ENCODE assay signal across 8 mouse cellular contexts in genomic region chr7:129591371-129592131, GRCm38 (mm10). TPM values are rescaled to one million over a fixed set of nuclear protein-coding genes. Genes with fewer than 3 reads are reported as not detected.
DNase-seq lines count a peak whose midpoint lies in the region; ATAC-seq lines count a peak whose summit lies in the region.

Gene Wdr11 (plus strand): TSS chr7:129591863.

- peak; percentile 29 for DNase-seq in c-Kit-negative CD71-positive TER-119-positive erythroid progenitor cells, embryonic 14.5 days (ENCODE audit: low read depth, low spot score)
- DNase-seq in fibroblast of lung, adult 2 months (ENCODE audit: low read depth): peak; percentile 73
- peak; percentile 87 for DNase-seq in kidney, postnatal 14 days
- peak; percentile 50 for DNase-seq in liver, embryonic 13.5 days
- peak; percentile 81 for DNase-seq in neural tube, embryonic 10.5 days (ENCODE audit: extremely low spot score, low spot score)

- 5% methylated on average over 37 of the region's 37 CpGs for WGBS in heart, embryonic 14.5 days
- WGBS in liver, embryonic 13.5 days (ENCODE audit: insufficient replicate concordance): 3% methylated on average over 37 of the region's 37 CpGs
- WGBS in stomach, embryonic 16.5 days: 4% methylated on average over 37 of the region's 37 CpGs

- peak within 1 kb of the TSS; percentile 70 for H3K4me2 ChIP-seq in heart, embryonic 14.5 days (ENCODE audit: low read length)
- H3K4me2 ChIP-seq in liver, embryonic 13.5 days: peak within 1 kb of the TSS; percentile 73
- H3K4me2 ChIP-seq in stomach, embryonic 16.5 days (ENCODE audit: low read depth, low read length): peak within 1 kb of the TSS; percentile 68

- peaks cover 11% of the 10 kb centered on the region for H3K36me3 ChIP-seq in heart, embryonic 14.5 days (ENCODE audit: control insufficient read depth, insufficient read depth, low read length)
- H3K36me3 ChIP-seq in liver, embryonic 13.5 days: 0 out of 2 replicates have a peak, but pooled peaks cover 3% of the 10 kb centered on the region
- H3K36me3 ChIP-seq in stomach, embryonic 16.5 days (ENCODE audit: control insufficient read depth, insufficient read depth, low read length): no peaks in the 10 kb centered on the region

- H3K4me3 ChIP-seq in heart, embryonic 14.5 days (ENCODE audit: control insufficient read depth in 1 of 2, insufficient read depth in 1 of 2, low read depth in 1 of 2, low read length in 2 of 2): peak within 1 kb of the TSS; percentile 64 to 77
- H3K4me3 ChIP-seq in liver, embryonic 13.5 days (replicated peaks): peak within 1 kb of the TSS; percentile 72
- H3K4me3 ChIP-seq in stomach, embryonic 16.5 days (replicated peaks; ENCODE audit: low read length): peak within 1 kb of the TSS; percentile 95

- peak within 1 kb of the TSS; percentile 89 to 96 for H3K27ac ChIP-seq in heart, embryonic 14.5 days (replicated peaks in 1 of 2; ENCODE audit: control insufficient read depth in 1 of 2, insufficient read depth in 1 of 2, low read depth in 2 of 2, low read length in 2 of 2)
- H3K27ac ChIP-seq in liver, embryonic 13.5 days: peak within 1 kb of the TSS; percentile 85
- H3K27ac ChIP-seq in stomach, embryonic 16.5 days (ENCODE audit: low read length): peak within 1 kb of the TSS; percentile 97

- no peaks in the 10 kb centered on the region for H3K27me3 ChIP-seq in heart, embryonic 14.5 days (ENCODE audit: control insufficient read depth, insufficient read depth, low read length)
- no peaks in the 10 kb centered on the region for H3K27me3 ChIP-seq in liver, embryonic 13.5 days
- no peaks in the 10 kb centered on the region for H3K27me3 ChIP-seq in stomach, embryonic 16.5 days (ENCODE audit: control insufficient read depth, insufficient read depth, low read length)

- no peaks in the 10 kb centered on the region for H3K9me3 ChIP-seq in heart, embryonic 14.5 days (ENCODE audit: control insufficient read depth, low read length)
- H3K9me3 ChIP-seq in liver, embryonic 13.5 days (replicated peaks): no peaks in the 10 kb centered on the region
- H3K9me3 ChIP-seq in stomach, embryonic 16.5 days (replicated peaks; ENCODE audit: control insufficient read depth, low read length): no peaks in the 10 kb centered on the region

- ATAC-seq in CD4-positive, CD25-positive, alpha-beta regulatory T cell, adult 4 months: peak; percentile 90
- peak; percentile 83 for ATAC-seq in heart, embryonic 14.5 days (ENCODE audit: insufficient number of reproducible peaks, insufficient read depth, low FRiP score, low read depth)
- ATAC-seq in liver, embryonic 13.5 days (ENCODE audit: low read depth): peak; percentile 89
- peak; percentile 93 for ATAC-seq in stomach, embryonic 16.5 days (ENCODE audit: insufficient read depth, low FRiP score)

- peak within 1 kb of the TSS; percentile 89 for H3K9ac ChIP-seq in heart, embryonic 14.5 days (ENCODE audit: low read length)
- peak within 1 kb of the TSS; percentile 80 for H3K9ac ChIP-seq in liver, embryonic 13.5 days
- peak within 1 kb of the TSS; percentile 98 for H3K9ac ChIP-seq in stomach, embryonic 16.5 days (ENCODE audit: low read length)

- peaks cover 0 to 9% of the 10 kb centered on the region in 2 experiments; a peak in 2 of 4 replicates for H3K4me1 ChIP-seq in heart, embryonic 14.5 days (ENCODE audit: control insufficient read depth in 2 of 2, insufficient read depth in 2 of 2, low read length in 2 of 2)
- H3K4me1 ChIP-seq in liver, embryonic 13.5 days (replicated peaks): peaks cover 12% of the 10 kb centered on the region
- peaks cover 5% of the 10 kb centered on the region for H3K4me1 ChIP-seq in stomach, embryonic 16.5 days (ENCODE audit: control insufficient read depth, insufficient read depth, low read length)

RNA-seq across cellular contexts. Expression of gene Wdr11, which starts in this region (rescaled TPM):
- polyA plus RNA-seq in CD4-positive, CD25-positive, alpha-beta regulatory T cell, adult 4 months (2017; shearing (Covaris generic)): 10 to 100 TPM; 22.3 to 40.1 TPM
- polyA plus RNA-seq in heart, embryonic 14.5 days (2014; fragmentation: Nextera tagmentation; extraction: Ambion mirVana): 26.5 and 29.5 TPM in 2 replicates
- polyA plus RNA-seq in liver, embryonic 13.5 days (2015; fragmentation: Nextera tagmentation; extraction: Ambion mirVana): 10.9 and 14.5 TPM in 2 replicates
- 37.6 and 41.7 TPM in 2 replicates for polyA plus RNA-seq in stomach, embryonic 16.5 days (2015; fragmentation: Nextera tagmentation; extraction: Ambion mirVana)

Comparison
In these comparisons a context has a peak if more than half of its experiments do, and no peak if none do; other contexts are left out.
1. Peak in every context shown above with its lines: DNase-seq, ATAC-seq, H3K4me3 ChIP-seq and H3K27ac ChIP-seq.
2. DNase-seq: peak in every context shown above with its lines; median percentile 87 in kidney, postnatal 14 days; 81 in neural tube, embryonic 10.5 days; 73 in fibroblast of lung, adult 2 months; 50 in liver, embryonic 13.5 days; 29 in c-Kit-negative CD71-positive TER-119-positive erythroid progenitor cells, embryonic 14.5 days.